Mouse (Mus musculus) hindbrain, embryonic 12.5 days (tissue): ENCODE measurements around the gene Ankrd63. TPM values are rescaled to one million over a fixed set of nuclear protein-coding genes. Genes with fewer than 3 reads are reported as not detected.
"Not testable (repeated sequence)": the region's sequence is repeated elsewhere in the genome, so short reads cannot be mapped to it uniquely, and the experiment has no call there.

Experiments used
- ATAC-seq: fragments of 200-750 bp; cut with Nextera tagmentation; 2 replicates; pipeline ENCODE4 v1.8.0; 2017; ENCODE audit warnings: moderate TSS enrichment; ENCODE audit not compliant: low FRiP score
- H3K27ac ChIP-seq: fragments of 300-500 bp; sonication (generic); 2 replicates; pipeline ENCODE4 v1.5.1; 2016; ENCODE audit warnings: mild to moderate bottlenecking
- H3K27me3 ChIP-seq: fragments of 300-500 bp; sonication (generic); 2 replicates; pipeline ENCODE4 v1.6.1; 2016; ENCODE audit warnings: mild to moderate bottlenecking
- H3K36me3 ChIP-seq: fragments of 300-500 bp; sonication (generic); 2 replicates; pipeline ENCODE4 v1.6.1; 2016; ENCODE audit warnings: mild to moderate bottlenecking
- H3K4me1 ChIP-seq: fragments of 300-500 bp; sonication (generic); 2 replicates; pipeline ENCODE4 v1.6.1; 2016
- H3K4me2 ChIP-seq: fragments of 300-500 bp; sonication (generic); replicated peaks from 2 replicates; pipeline ENCODE4 v1.6.1; 2016; ENCODE audit warnings: mild to moderate bottlenecking
- H3K4me3 ChIP-seq: fragments of 300-500 bp; sonication (generic); 2 replicates; pipeline ENCODE4 v1.5.1; 2016; ENCODE audit warnings: mild to moderate bottlenecking
- H3K9ac ChIP-seq: fragments of 300-500 bp; sonication (generic); 2 replicates; pipeline ENCODE4 v1.6.1; 2016; ENCODE audit warnings: mild to moderate bottlenecking, moderate library complexity
- H3K9me3 ChIP-seq: fragments of 300-500 bp; sonication (generic); replicated peaks from 2 replicates; pipeline ENCODE4 v1.6.1; 2016; ENCODE audit warnings: mild to moderate bottlenecking
- WGBS: fragments of 180-500 bp; shearing (Covaris S2); methylation state at CpG from one replicate; pipeline ENCODE4 v1.1.7; 2016; 5-methylcytosine and 5-hydroxymethylcytosine counted together
- polyA plus RNA-seq: library from polyadenylated mRNA; unstranded; fragments of >200 nt; fragmentation: Nextera tagmentation; extraction: Ambion mirVana; gene quantifications from 2 replicates; pipeline ENCODE4 v1.2.1, GENCODE M21; 2016

The Ankrd63 gene
- polyA plus RNA-seq, 1 experiment from 2014 or later, result not detected

DNA sequence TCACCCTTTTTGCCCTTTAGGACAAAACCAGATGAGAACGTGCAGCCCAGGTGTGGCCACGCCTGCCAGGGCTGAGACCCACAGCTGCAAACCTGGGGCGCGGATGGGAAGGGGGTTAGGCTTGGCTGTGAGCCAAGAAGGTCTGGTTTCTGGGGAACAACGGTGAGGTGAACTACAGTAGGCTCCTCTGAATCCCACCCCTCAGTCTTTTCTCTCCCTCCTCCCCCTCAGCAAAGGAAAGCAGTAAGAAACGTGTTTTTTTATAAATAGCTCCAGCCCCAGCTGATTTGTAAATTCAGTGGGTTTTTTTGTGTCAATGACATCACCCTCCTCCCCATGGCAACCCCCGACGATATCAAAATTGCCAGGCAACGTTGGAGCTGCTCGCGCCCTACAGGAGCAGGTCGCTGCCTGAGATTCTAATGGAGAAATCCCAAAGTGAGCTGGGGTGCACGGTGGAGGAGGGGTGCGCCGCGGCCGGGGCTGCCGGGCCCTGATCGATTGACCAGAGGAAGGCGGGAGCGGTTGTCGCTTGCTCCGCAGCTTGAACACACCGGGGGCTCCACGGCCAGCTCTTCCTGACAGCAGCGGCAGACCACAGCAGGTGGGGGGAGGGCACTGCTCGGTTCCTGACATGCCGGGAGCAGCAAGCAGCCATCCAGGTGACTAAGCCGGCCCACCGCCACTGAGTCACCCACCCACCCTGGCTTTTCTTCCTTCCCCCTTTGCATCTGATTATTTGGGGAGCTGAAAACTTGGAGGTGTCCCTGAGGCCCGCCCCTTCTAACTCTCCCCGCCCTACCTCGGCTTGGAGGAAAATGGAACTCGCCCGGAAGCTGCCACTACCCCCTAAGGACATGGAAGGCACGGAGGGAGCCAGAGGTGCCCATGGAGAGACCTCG, 40.6 kb downstream of the Ankrd63 start, which contains the start of gene Pak6:
Gene Pak6, plus strand, starts transcription at position 402 of the 902 bp plus-strand sequence.
- 1% methylated on average over 37 of the region's 37 CpGs for WGBS
- ATAC-seq, result peak; percentile 33
- H3K27me3 ChIP-seq, result peaks cover 34% of the 10 kb centered on the region
- 0 out of 2 replicates have a peak within 1 kb of the TSS, but pooled peaks have one; percentile 30 for H3K27ac ChIP-seq
- peak within 1 kb of the TSS; percentile 84 for H3K4me2 ChIP-seq
- H3K9ac ChIP-seq, result peak within 1 kb of the TSS; percentile 67
- peaks cover 26% of the 10 kb centered on the region for H3K4me1 ChIP-seq
- no peaks in the 10 kb centered on the region for H3K9me3 ChIP-seq
- peak within 1 kb of the TSS; percentile 40 for H3K4me3 ChIP-seq
- H3K36me3 ChIP-seq, result no peaks in the 10 kb centered on the region

DNA sequence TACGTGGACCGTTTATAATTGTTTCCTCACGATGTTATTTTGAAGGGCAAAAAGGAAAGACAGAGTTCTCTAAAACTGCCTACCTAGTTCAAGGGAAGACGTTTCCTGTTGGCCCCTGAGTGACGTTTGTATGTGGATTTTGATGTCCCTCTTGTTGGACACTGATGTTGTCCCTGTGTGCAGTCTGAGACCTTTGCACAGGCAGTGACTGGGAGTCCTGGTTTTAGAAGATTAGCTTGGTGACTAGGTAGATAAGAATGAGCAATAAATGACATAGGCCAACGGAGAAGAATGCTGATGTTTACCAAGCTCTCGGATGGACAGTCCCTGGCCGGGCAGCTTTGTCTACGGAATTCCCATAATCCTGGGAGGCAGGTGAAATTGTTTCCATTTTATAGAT, 41.9 kb downstream of the Ankrd63 start:
- H3K4me1 ChIP-seq, result peaks cover 31% of the 10 kb centered on the region
- H3K27me3 ChIP-seq, result peaks cover 37% of the 10 kb centered on the region
- no peak overlapping the region for H3K4me3 ChIP-seq
- WGBS, result 86% methylated on average over 9 of the region's 9 CpGs
- no peak overlapping the region for H3K9ac ChIP-seq
- H3K9me3 ChIP-seq, result no peaks in the 10 kb centered on the region
- H3K36me3 ChIP-seq, result no peaks in the 10 kb centered on the region
- no peak overlapping the region for H3K4me2 ChIP-seq
- ATAC-seq, result no peak
- no peak overlapping the region for H3K27ac ChIP-seq

DNA sequence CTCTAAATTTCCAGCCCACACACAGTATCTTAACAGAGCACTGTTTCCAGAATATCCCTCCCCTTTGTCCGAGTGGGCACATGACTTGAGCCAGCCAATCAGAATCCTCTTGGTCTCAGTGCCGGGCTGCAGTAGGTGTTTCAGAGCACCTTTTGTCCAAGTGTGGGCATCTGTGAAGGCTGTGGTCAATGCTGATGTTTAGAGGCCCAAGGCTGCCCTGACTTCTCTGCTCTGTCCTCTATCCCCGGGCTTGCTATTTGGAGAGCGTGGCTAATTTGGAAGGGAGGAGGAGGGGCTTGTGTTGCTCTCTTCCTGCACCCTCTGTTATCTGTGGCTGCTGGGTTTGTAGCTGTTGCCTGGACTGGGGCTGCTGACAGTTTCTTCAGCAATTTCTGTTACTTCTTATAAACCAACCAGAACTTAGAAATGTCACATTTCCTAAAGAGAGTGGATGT, 43.7 kb downstream of the Ankrd63 start:
- 3% methylated on average over 4 of the region's 4 CpGs for WGBS
- H3K9ac ChIP-seq, result 0 out of 2 replicates have a peak overlapping the region, but pooled peaks have one; percentile 55
- peak overlapping the region; percentile 30 for H3K4me3 ChIP-seq
- peaks cover 35% of the 10 kb centered on the region for H3K27me3 ChIP-seq
- H3K36me3 ChIP-seq, result no peaks in the 10 kb centered on the region
- peak; percentile 81 for ATAC-seq
- H3K27ac ChIP-seq, result peak overlapping the region; percentile 66; the same call in 1 of the 2 replicates
- peak overlapping the region; percentile 56 for H3K4me2 ChIP-seq
- H3K9me3 ChIP-seq, result no peaks in the 10 kb centered on the region
- H3K4me1 ChIP-seq, result peaks cover 32% of the 10 kb centered on the region

DNA sequence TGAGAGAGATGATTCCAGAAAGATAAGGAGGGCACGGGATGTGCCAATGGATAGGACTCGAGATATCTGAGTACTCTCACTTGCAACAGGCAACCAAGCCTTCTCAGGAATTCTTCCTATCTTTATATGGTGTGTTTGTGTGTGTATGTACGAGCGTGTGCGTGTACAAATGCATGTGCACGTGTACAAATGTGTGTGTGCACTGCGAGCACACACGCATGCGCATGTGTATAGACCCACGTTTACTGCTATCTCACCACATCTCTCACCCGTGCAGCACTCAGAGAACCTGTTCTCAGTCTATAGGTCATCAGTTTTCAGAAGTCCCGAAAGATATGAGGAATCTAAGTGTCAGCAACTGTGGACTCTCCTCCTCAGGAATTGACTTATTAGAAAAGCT, 44.3 kb downstream of the Ankrd63 start:
- no peak for ATAC-seq
- Histone ChIP-seq H3K9ac (no peak overlapping the region), H3K4me1 (peaks cover 32% of the 10 kb centered on the region), H3K4me3 (0 out of 2 replicates have a peak overlapping the region, but pooled peaks have one; percentile 30), H3K9me3 (no peaks in the 10 kb centered on the region), H3K4me2 (peak overlapping the region; percentile 56), H3K27me3 (peaks cover 33% of the 10 kb centered on the region), H3K27ac (peak overlapping the region; percentile 66; the same call in 1 of the 2 replicates), H3K36me3 (no peaks in the 10 kb centered on the region)
- WGBS, result 87% methylated on average over 12 of the region's 12 CpGs

DNA sequence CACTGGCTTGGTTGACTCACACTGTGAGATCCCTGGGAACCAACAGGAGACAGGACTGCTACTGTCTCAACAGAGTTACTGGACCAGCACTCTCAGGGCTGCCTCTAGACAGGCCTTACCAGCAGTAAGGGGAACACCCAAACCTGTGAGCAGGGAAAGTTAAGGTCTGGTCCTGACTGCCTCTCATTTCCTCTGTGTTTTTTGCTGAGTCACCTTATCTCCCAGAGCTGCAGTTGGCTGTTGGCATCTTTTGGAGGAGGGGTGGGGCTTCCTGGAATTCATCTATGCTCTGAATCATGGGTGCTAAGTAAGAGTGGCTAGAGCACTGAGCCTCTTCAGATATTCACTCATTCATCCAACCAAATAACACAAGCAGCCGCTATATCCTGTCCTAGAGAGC, 44.7 kb downstream of the Ankrd63 start:
- no peak for ATAC-seq
- Histone ChIP-seq H3K4me1 (peaks cover 35% of the 10 kb centered on the region), H3K4me3 (no peak overlapping the region), H3K27me3 (peaks cover 29% of the 10 kb centered on the region), H3K36me3 (no peaks in the 10 kb centered on the region), H3K9me3 (no peaks in the 10 kb centered on the region), H3K4me2 (no peak overlapping the region), H3K9ac (no peak overlapping the region), H3K27ac (peak overlapping the region; percentile 66; the same call in 1 of the 2 replicates)
- 63% methylated on average over 1 of the region's 1 CpGs for WGBS

DNA sequence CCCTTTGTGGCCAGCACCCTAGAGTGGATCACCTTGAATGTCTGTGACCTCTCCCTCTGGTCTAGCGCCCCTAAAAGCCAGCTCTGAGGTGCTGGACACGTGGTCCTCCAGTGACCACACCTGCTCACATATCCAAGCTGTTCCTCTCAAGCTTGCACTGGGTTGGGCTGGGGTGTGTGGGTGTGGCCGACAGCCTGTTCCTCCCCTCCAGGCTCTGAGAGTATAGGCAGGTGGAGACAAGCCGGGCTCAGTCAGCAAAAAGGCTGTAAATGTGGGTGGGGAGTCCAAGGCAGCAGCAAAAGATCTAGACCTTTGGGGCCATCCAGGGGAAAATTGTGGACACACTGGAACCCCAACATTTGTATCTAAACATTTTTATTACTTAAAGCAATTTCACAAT, 45.3 kb downstream of the Ankrd63 start:
- H3K27me3 ChIP-seq, result peaks cover 23% of the 10 kb centered on the region
- no peak overlapping the region for H3K4me2 ChIP-seq
- no peaks in the 10 kb centered on the region for H3K36me3 ChIP-seq
- no peak overlapping the region for H3K4me3 ChIP-seq
- 44% methylated on average over 4 of the region's 4 CpGs for WGBS
- H3K27ac ChIP-seq, result no peak overlapping the region
- no peak overlapping the region for H3K9ac ChIP-seq
- no peaks in the 10 kb centered on the region for H3K9me3 ChIP-seq
- peaks cover 30% of the 10 kb centered on the region for H3K4me1 ChIP-seq
- ATAC-seq, result no peak

DNA sequence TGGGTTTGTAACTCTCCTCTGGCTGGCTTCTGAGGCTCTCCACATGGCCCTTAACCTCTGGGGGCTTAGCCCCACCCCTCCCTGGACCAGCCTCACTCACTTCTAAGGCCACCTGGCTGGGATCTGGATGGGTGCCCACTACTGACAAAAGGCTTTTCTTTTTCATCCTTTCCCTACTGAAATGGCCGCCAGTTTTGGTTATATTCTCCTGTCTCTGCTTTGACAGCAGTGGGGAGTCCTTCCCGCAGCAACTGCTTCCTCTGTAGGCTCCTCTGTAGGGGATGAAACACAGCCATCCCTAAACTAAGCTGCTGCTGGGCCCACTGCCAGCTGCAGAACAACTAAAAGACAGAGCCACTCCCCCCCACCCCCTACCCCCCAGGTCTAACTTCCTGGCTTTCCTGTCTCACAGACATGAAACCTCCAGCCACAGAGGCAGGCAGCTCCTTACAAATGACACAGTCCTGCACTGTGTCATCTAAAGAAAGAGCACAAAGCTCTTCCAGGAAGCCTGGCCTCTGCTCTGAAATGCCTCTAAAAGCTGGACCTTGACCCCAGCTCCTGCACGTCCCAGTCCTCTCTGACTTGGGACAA, 47.0 kb downstream of the Ankrd63 start:
- 17% methylated on average over 3 of the region's 3 CpGs for WGBS

DNA sequence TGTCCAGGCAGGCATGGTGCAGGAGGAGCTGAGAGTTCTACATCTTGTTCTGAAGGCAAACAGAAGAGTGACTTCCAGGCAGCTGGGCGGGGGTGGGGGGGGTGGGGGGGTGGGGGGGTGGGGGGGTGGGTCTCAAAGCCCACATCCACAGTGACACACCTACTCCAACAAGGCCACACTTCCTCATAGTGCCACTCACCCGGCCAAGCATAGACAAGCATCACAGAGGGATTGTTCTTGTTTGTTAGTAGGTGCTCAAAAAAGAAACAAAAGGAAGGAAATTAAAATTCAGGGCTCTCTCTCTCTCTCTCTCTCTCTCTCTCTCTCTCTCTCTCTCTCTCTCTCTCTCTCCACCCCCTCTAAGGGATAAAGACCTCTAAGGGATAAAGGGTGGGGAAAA, 53.1 kb downstream of the Ankrd63 start:
- H3K36me3 ChIP-seq, H3K27me3 ChIP-seq, H3K27ac ChIP-seq, H3K4me1 ChIP-seq, H3K4me3 ChIP-seq, H3K9me3 ChIP-seq, H3K4me2 ChIP-seq, H3K9ac ChIP-seq, ATAC-seq: not testable (repeated sequence)
- WGBS, result 53% methylated on average over 2 of the region's 2 CpGs

More for the DNA sequence above, 47.0 kb downstream of the Ankrd63 start:
- Histone ChIP-seq H3K36me3 (no peaks in the 10 kb centered on the region), H3K9ac (no peak overlapping the region), H3K4me2 (no peak overlapping the region), H3K4me1 (peaks cover 20% of the 10 kb centered on the region), H3K27me3 (peaks cover 7% of the 10 kb centered on the region; the same call in 1 of the 2 replicates), H3K27ac (peak overlapping the region; percentile 56; the same call in 1 of the 2 replicates), H3K9me3 (no peaks in the 10 kb centered on the region), H3K4me3 (no peak overlapping the region)
- 0 out of 2 replicates have a peak, but pooled peaks have one; percentile 15 for ATAC-seq

Other genes with a start within 250 kb of the Ankrd63 start
- 261 and 288 TPM in 2 replicates for gene Srp14, start 224.3 kb downstream of the Ankrd63 start, polyA plus RNA-seq
- gene Bmf, start 154.3 kb downstream of the Ankrd63 start, polyA plus RNA-seq, result 5.4 and 6.2 TPM in 2 replicates
- gene Bub1b, start 105.8 kb downstream of the Ankrd63 start, polyA plus RNA-seq, result 63.2 and 65.8 TPM in 2 replicates
- 6.2 and 6.8 TPM in 2 replicates for gene Pak6, start 40.7 kb downstream of the Ankrd63 start, polyA plus RNA-seq
- 0.44 and 0.59 TPM in 2 replicates for gene Plcb2, start 24.5 kb upstream of the Ankrd63 start, polyA plus RNA-seq
- gene Inafm2, start 41.8 kb upstream of the Ankrd63 start, polyA plus RNA-seq, result 24.2 and 25.1 TPM in 2 replicates
- gene Ccdc9b, start 58.7 kb upstream of the Ankrd63 start, polyA plus RNA-seq, result 1.3 and 1.7 TPM in 2 replicates
- gene Phgr1, start 68.8 kb upstream of the Ankrd63 start, polyA plus RNA-seq, result not detected in 2 replicates
- gene Disp2, start 75.8 kb upstream of the Ankrd63 start, polyA plus RNA-seq, result 20.9 and 23.9 TPM in 2 replicates
- gene Knstrn, start 110.0 kb upstream of the Ankrd63 start, polyA plus RNA-seq, result 88.9 and 100 TPM in 2 replicates
- 53.8 and 56.8 TPM in 2 replicates for gene Ivd, start 158.0 kb upstream of the Ankrd63 start, polyA plus RNA-seq
- 6.7 and 6.8 TPM in 2 replicates for gene Bahd1, start 196.4 kb upstream of the Ankrd63 start, polyA plus RNA-seq
- gene Chst14, start 222.5 kb upstream of the Ankrd63 start, polyA plus RNA-seq, result 26.9 and 29.6 TPM in 2 replicates